In genomic region chr3:121171872-121172265, GRCm38 (mm10) we compare ENCODE assay signal across 7 mouse cellular contexts. TPM values are rescaled to one million over a fixed set of nuclear protein-coding genes. Genes with fewer than 3 reads are reported as not detected.
DNase-seq lines count a peak whose midpoint lies in the region; ATAC-seq lines count a peak whose summit lies in the region.

No protein-coding gene starts in this region.

- no peak for ATAC-seq in megakaryocyte, adult 5-6 weeks (ENCODE audit: poor library complexity, severe bottlenecking)
- 0 out of 2 replicates have a peak, but pooled peaks have one; percentile 1 for ATAC-seq in forebrain, embryonic 14.5 days
- no peak for ATAC-seq in limb, embryonic 13.5 days (ENCODE audit: low FRiP score, low read depth)
- no peak for ATAC-seq in stomach, embryonic 15.5 days (ENCODE audit: insufficient read depth, low FRiP score, low read depth)

- DNase-seq in forebrain, embryonic 14.5 days (ENCODE audit: low spot score) = no peak
- DNase-seq in gastrocnemius, postnatal 4 days (ENCODE audit: low spot score in 2 of 2) = no peak
- DNase-seq in layer of hippocampus, adult 8-10 months (ENCODE audit: low spot score in 2 of 2) = no peak

- no peaks in the 10 kb centered on the region for H3K27me3 ChIP-seq in megakaryocyte, embryonic 14.5 days (replicated peaks)
- H3K27me3 ChIP-seq in forebrain, embryonic 14.5 days (replicated peaks; ENCODE audit: control insufficient read depth, insufficient read depth, low read length) = no peaks in the 10 kb centered on the region
- H3K27me3 ChIP-seq in limb, embryonic 13.5 days = no peaks in the 10 kb centered on the region
- no peaks in the 10 kb centered on the region for H3K27me3 ChIP-seq in stomach, embryonic 15.5 days (replicated peaks)

- no peak overlapping the region; the same call in 1 of the 2 replicates for H3K9ac ChIP-seq in forebrain, embryonic 14.5 days (ENCODE audit: low read length)
- H3K9ac ChIP-seq in limb, embryonic 13.5 days = no peak overlapping the region
- H3K9ac ChIP-seq in stomach, embryonic 15.5 days = no peak overlapping the region

- H3K4me1 ChIP-seq in megakaryocyte, embryonic 14.5 days = peaks cover 56% of the 10 kb centered on the region
- H3K4me1 ChIP-seq in forebrain, embryonic 14.5 days (ENCODE audit: control insufficient read depth, insufficient read depth, low read length) = peaks cover 3% of the 10 kb centered on the region; the same call in 1 of the 2 replicates
- H3K4me1 ChIP-seq in limb, embryonic 13.5 days = peaks cover 9% of the 10 kb centered on the region; the same call in 1 of the 2 replicates
- H3K4me1 ChIP-seq in stomach, embryonic 15.5 days = peaks cover 5% of the 10 kb centered on the region; the same call in 1 of the 2 replicates

- peaks cover 15% of the 10 kb centered on the region for H3K9me3 ChIP-seq in megakaryocyte, embryonic 14.5 days
- no peaks in the 10 kb centered on the region for H3K9me3 ChIP-seq in forebrain, embryonic 14.5 days (replicated peaks; ENCODE audit: control insufficient read depth, low read length)
- no peaks in the 10 kb centered on the region for H3K9me3 ChIP-seq in limb, embryonic 13.5 days
- H3K9me3 ChIP-seq in stomach, embryonic 15.5 days = no peaks in the 10 kb centered on the region

- 56% methylated on average over 6 of the region's 6 CpGs for WGBS in forebrain, embryonic 14.5 days
- WGBS in limb, embryonic 13.5 days = 45% methylated on average over 6 of the region's 6 CpGs
- 43% methylated on average over 6 of the region's 6 CpGs for WGBS in stomach, embryonic 15.5 days

- peaks cover 27% of the 10 kb centered on the region for H3K36me3 ChIP-seq in megakaryocyte, embryonic 14.5 days (replicated peaks; ENCODE audit: low read length)
- no peaks in the 10 kb centered on the region for H3K36me3 ChIP-seq in forebrain, embryonic 14.5 days (ENCODE audit: control insufficient read depth, insufficient read depth, low read length)
- H3K36me3 ChIP-seq in limb, embryonic 13.5 days = no peaks in the 10 kb centered on the region
- no peaks in the 10 kb centered on the region for H3K36me3 ChIP-seq in stomach, embryonic 15.5 days

- peak overlapping the region; percentile 70 for H3K4me2 ChIP-seq in forebrain, embryonic 14.5 days (ENCODE audit: low read length)
- H3K4me2 ChIP-seq in limb, embryonic 13.5 days (replicated peaks) = peak overlapping the region; percentile 71
- H3K4me2 ChIP-seq in stomach, embryonic 15.5 days = peak overlapping the region; percentile 80

- no peak overlapping the region for H3K27ac ChIP-seq in forebrain, embryonic 14.5 days (ENCODE audit: low read depth, low read length)
- no peak overlapping the region for H3K27ac ChIP-seq in limb, embryonic 13.5 days
- no peak overlapping the region for H3K27ac ChIP-seq in stomach, embryonic 15.5 days

- peak overlapping the region; percentile 97 for H3K4me3 ChIP-seq in megakaryocyte, embryonic 14.5 days (replicated peaks)
- H3K4me3 ChIP-seq in forebrain, embryonic 14.5 days (ENCODE audit: low read depth, low read length) = peak overlapping the region; percentile 56; the same call in 1 of the 2 replicates
- peak overlapping the region; percentile 64 for H3K4me3 ChIP-seq in limb, embryonic 13.5 days
- H3K4me3 ChIP-seq in stomach, embryonic 15.5 days (replicated peaks) = peak overlapping the region; percentile 75

RNA-seq across cellular contexts. Expression of gene Rwdd3, which starts 0.4 kb away (rescaled TPM):
- polyA plus RNA-seq in megakaryocyte, embryonic 14.5 days (2012; ENCODE audit: insufficient read depth, low replicate concordance) = 0.55 and 3.0 TPM in 2 replicates
- total RNA-seq in megakaryocyte, adult 5-6 weeks (2015) = 0.20 and 1.6 TPM in 2 replicates
- total RNA-seq in megakaryocyte, adult 5-6 weeks (2017) = 0.77 TPM in 1 of 2 replicates, not detected in the other
- 24.0 and 24.7 TPM in 2 replicates for polyA plus RNA-seq in forebrain, embryonic 14.5 days (2014; fragmentation: Nextera tagmentation; extraction: Ambion mirVana)
- 9.1 and 9.8 TPM in 2 replicates for polyA plus RNA-seq in limb, embryonic 13.5 days (2015; fragmentation: Nextera tagmentation; extraction: Ambion mirVana)
- 5.1 and 7.2 TPM in 2 replicates for polyA plus RNA-seq in stomach, embryonic 15.5 days (2015; fragmentation: Nextera tagmentation; extraction: Ambion mirVana)
- total RNA-seq in gastrocnemius, postnatal 4 days (2021) = 1 to 10 TPM; 4.5 to 5.5 TPM
- total RNA-seq in layer of hippocampus, adult 8-10 months (2022) = 10 to 100 TPM; 23.2 to 29.2 (median 23.9) TPM
